Mouse (Mus musculus) thymus, postnatal 36 days (tissue): Measurements from ENCODE around the gene Zfp583.
"Not testable (repeated sequence)": the region's sequence is repeated elsewhere in the genome, so short reads cannot be mapped to it uniquely, and the experiment has no call there.

Source experiments
- DNase-seq, 2 experiments: peaks; one replicate each; pipeline ENCODE4 v3.0.0; 2022; ENCODE audit warnings: mixed read lengths in 2 of 2

Gene Zfp583

GRCm38 (mm10) chr7:6331233-6331956, at the start of gene Zfp583:
TSS of gene Zfp583 (minus strand) at chr7:6331285.
- DNase-seq: peak; percentile 82 to 87

GRCm38 (mm10) chr7:6378441-6378840, 47.4 kb upstream of the Zfp583 start:
- DNase-seq: no peak

- DNase-seq: no peak
Observed at GRCm38 (mm10) chr7:6372993-6373392, 41.9 kb upstream of the Zfp583 start.

GRCm38 (mm10) chr7:6369460-6369859, 38.4 kb upstream of the Zfp583 start:
- DNase-seq: no peak

GRCm38 (mm10) chr7:6368146-6368545, 37.1 kb upstream of the Zfp583 start:
- DNase-seq: not testable (repeated sequence)

- DNase-seq: no peak
Observed at GRCm38 (mm10) chr7:6367185-6367584, 36.1 kb upstream of the Zfp583 start.

GRCm38 (mm10) chr7:6364761-6365160, 33.7 kb upstream of the Zfp583 start:
- DNase-seq: no peak

- DNase-seq: peak; percentile 78 to 85
Observed at GRCm38 (mm10) chr7:6363047-6363488, 32.0 kb upstream of the Zfp583 start, which contains the start of gene Zfp78. TSS of gene Zfp78 (plus strand) at chr7:6363280.

- DNase-seq: peak; percentile 91
Observed at GRCm38 (mm10) chr7:6362268-6363046, 31.4 kb upstream of the Zfp583 start.

GRCm38 (mm10) chr7:6361756-6362155, 30.7 kb upstream of the Zfp583 start:
- DNase-seq: no peak

GRCm38 (mm10) chr7:6360477-6361060, 29.5 kb upstream of the Zfp583 start:
- no peak for DNase-seq

GRCm38 (mm10) chr7:6358937-6359590, 28.0 kb upstream of the Zfp583 start:
- DNase-seq: no peak

- no peak for DNase-seq
Observed at GRCm38 (mm10) chr7:6358121-6358520, 27.0 kb upstream of the Zfp583 start.

GRCm38 (mm10) chr7:6344124-6344523, 13.0 kb upstream of the Zfp583 start:
- DNase-seq: no peak

- peak; percentile 25 to 36 for DNase-seq
Observed at GRCm38 (mm10) chr7:6343501-6344071, 12.5 kb upstream of the Zfp583 start, which contains the start of gene Gm3854. TSS of gene Gm3854 (plus strand) at chr7:6343759.

GRCm38 (mm10) chr7:6339865-6340264, 8.8 kb upstream of the Zfp583 start:
- no peak for DNase-seq

- DNase-seq: no peak
Observed at GRCm38 (mm10) chr7:6330458-6331232, 440 bp downstream of the Zfp583 start.

- DNase-seq: not testable (repeated sequence)
Observed at GRCm38 (mm10) chr7:6300796-6301195, 30.3 kb downstream of the Zfp583 start.

- not testable (repeated sequence) for DNase-seq
Observed at GRCm38 (mm10) chr7:6291121-6291520, 40.0 kb downstream of the Zfp583 start.

GRCm38 (mm10) chr7:6286921-6287531, 44.1 kb downstream of the Zfp583 start:
- peak; percentile 33 to 46 for DNase-seq
